Mouse (Mus musculus) intestine, embryonic 14.5 days (tissue): ENCODE data around the gene Upf1. TPM values are rescaled to one million over a fixed set of nuclear protein-coding genes. Genes with fewer than 3 reads are reported as not detected.

Experiments used
- ATAC-seq: fragments of 200-750 bp; cut with Nextera tagmentation; replicated peaks from 2 replicates; pipeline ENCODE4 v1.8.0; 2017; ENCODE audit warnings: low read depth, moderate number of reproducible peaks, moderate TSS enrichment, moderate library complexity; ENCODE audit not compliant: low FRiP score, low TSS enrichment
- DNase-seq: peaks from one replicate; pipeline ENCODE4 v3.0.0-alpha.2; 2018; ENCODE audit warnings: low spot score
- H3K27ac ChIP-seq: fragments of 300-500 bp; sonication (generic); 2 replicates; pipeline ENCODE4 v1.5.1; 2014; ENCODE audit warnings: low read depth, mild to moderate bottlenecking, control low read depth
- H3K27me3 ChIP-seq: fragments of 300-500 bp; sonication (generic); replicated peaks from 2 replicates; pipeline ENCODE4 v1.6.1; 2014; ENCODE audit warnings: low read length, control low read depth; ENCODE audit not compliant: control insufficient read depth, insufficient read depth
- H3K36me3 ChIP-seq: fragments of 300-500 bp; sonication (generic); 2 replicates; pipeline ENCODE4 v1.6.1; 2014; ENCODE audit warnings: low read length, control low read depth; ENCODE audit not compliant: control insufficient read depth, insufficient read depth
- H3K4me1 ChIP-seq: fragments of 300-500 bp; sonication (generic); replicated peaks from 2 replicates; pipeline ENCODE4 v1.6.1; 2014; ENCODE audit warnings: low read length, control low read depth, mixed read lengths; ENCODE audit not compliant: control insufficient read depth, insufficient read depth
- H3K4me2 ChIP-seq: fragments of 300-500 bp; sonication (generic); 2 replicates; pipeline ENCODE4 v1.6.1; 2014; ENCODE audit warnings: low read length
- H3K4me3 ChIP-seq: fragments of 300-500 bp; sonication (generic); 2 replicates; pipeline ENCODE4 v1.5.1; 2014; ENCODE audit warnings: low read depth, low read length, control low read depth, mixed read lengths
- H3K9ac ChIP-seq: fragments of 300-500 bp; sonication (generic); 2 replicates; pipeline ENCODE4 v1.6.1; 2014; ENCODE audit warnings: mild to moderate bottlenecking, low read length
- H3K9me3 ChIP-seq: fragments of 300-500 bp; sonication (generic); 2 replicates; pipeline ENCODE4 v1.6.1; 2016; ENCODE audit warnings: low read length, control low read depth; ENCODE audit not compliant: control insufficient read depth
- WGBS: fragments of 180-500 bp; shearing (Covaris S2); extraction: QIAGEN DNeasy Blood & Tissue Kit; methylation state at CpG from one replicate; pipeline ENCODE4 v1.1.7; 2014; 5-methylcytosine and 5-hydroxymethylcytosine counted together
- polyA plus RNA-seq: library from polyadenylated mRNA; unstranded; fragments of >200 nt; fragmentation: Nextera tagmentation; extraction: Ambion mirVana; gene quantifications from 2 replicates; pipeline ENCODE4 v1.2.1, GENCODE M21; 2014

Gene Upf1
- polyA plus RNA-seq = 16.6 and 19.4 TPM in 2 replicates

DNA sequence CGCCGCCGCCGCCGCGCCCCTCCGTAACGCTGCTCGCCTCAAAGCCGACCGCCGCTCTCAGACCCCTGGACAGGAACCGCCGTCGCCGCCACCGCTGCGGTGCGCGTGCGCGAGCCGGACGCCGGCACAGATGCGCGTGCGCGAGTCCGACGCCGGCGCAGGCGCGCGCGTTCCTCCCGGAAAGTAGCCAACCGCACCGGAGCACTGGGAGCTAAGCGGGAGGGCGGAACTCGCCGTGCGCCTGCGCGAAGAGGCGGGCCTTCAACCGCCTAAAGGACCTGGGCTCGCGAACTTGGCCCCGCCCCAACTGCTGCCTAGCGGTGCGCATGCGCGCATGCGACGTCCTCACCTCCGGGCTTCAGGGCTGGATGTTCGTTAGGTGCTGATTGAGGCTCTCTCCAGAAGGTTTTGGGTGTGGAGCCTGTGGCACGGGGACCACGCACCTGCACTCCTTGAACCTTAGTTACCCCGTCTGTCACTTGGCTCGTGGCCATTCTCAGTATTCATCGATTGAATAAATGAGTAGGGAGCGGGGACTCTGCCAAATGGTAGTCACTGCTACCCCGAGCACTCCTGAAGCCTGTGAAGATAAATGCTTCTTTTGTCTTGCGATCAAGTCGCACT, at the start of gene Upf1:
Upf1 (minus strand) TSS at position 85 of the 624 bp plus-strand sequence.
- WGBS = under 1% methylated on average over 51 of the region's 69 CpGs

DNA sequence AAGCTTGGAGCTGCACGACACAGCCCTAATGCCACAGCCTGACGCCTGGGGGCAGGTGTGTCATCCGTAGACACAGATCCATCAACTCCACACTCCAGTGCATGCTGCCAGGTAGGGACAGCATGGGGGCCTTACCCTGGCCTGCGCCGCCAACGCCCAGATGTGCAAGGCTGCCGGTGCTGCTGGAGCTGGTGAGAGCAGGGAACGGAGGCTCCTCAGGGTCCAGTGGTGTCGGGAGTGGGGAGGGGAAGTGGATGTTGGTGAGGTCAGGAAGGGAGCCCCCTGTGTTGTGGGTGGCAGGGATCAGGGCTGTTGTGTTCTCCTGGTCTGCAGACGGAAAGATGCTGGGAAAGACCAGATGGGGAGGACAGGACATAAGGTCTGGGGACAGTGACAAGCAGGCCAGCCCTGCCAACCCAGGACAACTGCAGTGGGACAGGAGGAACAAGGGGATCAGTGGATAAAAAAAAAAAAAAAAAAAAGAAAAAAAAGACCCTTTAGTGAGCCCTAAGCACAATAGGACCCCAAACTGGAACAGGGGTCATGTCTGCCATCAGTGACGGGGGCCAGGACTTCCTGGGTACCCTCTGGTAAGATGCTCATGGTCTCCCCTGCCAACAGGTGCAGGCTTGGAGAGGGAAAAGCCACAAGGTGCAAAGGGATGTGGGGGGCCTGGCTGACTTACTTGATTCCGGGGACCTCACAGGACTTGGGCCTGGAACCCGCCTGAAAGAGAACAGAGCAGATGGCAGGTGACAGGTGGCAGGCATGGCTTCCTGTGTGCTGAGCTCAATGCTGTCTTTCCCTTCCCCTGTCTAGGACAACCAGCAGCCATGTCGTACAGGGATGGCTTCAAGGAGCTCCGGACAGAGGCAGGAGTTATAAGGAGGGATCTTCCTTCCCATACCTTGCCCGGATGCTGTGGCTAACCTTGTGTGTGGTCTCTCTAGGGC, 44.8 kb upstream of the Upf1 start:
- 82% methylated on average over 16 of the region's 16 CpGs for WGBS
- H3K9me3 ChIP-seq = no peaks in the 10 kb centered on the region
- H3K36me3 ChIP-seq = peaks cover 9% of the 10 kb centered on the region; the same call in 1 of the 2 replicates
- no peaks in the 10 kb centered on the region for H3K4me1 ChIP-seq
- ATAC-seq = no peak
- H3K27ac ChIP-seq = no peak overlapping the region
- H3K27me3 ChIP-seq = no peaks in the 10 kb centered on the region
- no peak overlapping the region for H3K4me3 ChIP-seq
- H3K4me2 ChIP-seq = no peak overlapping the region
- H3K9ac ChIP-seq = no peak overlapping the region
- no peak for DNase-seq

More for the DNA sequence above, at the start of gene Upf1:
- Histone ChIP-seq H3K9ac (peak within 1 kb of the TSS; percentile 96), H3K36me3 (peaks cover 20% of the 10 kb centered on the region), H3K4me3 (peak within 1 kb of the TSS; percentile 99), H3K4me2 (peak within 1 kb of the TSS; percentile 100), H3K4me1 (peaks cover 31% of the 10 kb centered on the region), H3K27me3 (no peaks in the 10 kb centered on the region), H3K9me3 (no peaks in the 10 kb centered on the region), H3K27ac (peak within 1 kb of the TSS; percentile 86)
- peak; percentile 89 for ATAC-seq
- peak; percentile 98 for DNase-seq

DNA sequence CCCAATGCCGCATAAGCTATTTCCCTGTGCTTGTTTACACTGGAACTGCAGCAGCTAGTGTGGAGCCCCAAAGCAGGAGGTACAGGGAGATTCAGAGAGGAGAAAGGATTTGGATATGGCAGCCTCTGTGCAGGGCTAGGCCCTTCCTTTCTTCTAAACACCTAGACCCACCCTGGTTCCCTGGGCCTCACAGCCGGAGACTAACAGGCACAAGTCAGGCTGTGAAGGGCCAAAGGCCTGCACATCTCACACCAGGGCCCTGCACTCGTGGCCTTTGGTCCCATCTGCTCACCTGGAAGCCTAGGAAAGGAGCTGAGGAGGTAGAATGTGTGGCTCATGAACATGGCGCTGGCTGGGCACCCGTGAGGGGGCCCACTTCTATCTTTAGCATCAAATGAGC, 43.1 kb upstream of the Upf1 start:
- Histone ChIP-seq H3K4me3 (no peak overlapping the region), H3K27me3 (no peaks in the 10 kb centered on the region), H3K27ac (no peak overlapping the region), H3K36me3 (peaks cover 21% of the 10 kb centered on the region), H3K4me2 (no peak overlapping the region), H3K9ac (no peak overlapping the region), H3K9me3 (no peaks in the 10 kb centered on the region), H3K4me1 (no peaks in the 10 kb centered on the region)
- DNase-seq (no peak), ATAC-seq (no peak)
- WGBS = 83% methylated on average over 5 of the region's 5 CpGs

DNA sequence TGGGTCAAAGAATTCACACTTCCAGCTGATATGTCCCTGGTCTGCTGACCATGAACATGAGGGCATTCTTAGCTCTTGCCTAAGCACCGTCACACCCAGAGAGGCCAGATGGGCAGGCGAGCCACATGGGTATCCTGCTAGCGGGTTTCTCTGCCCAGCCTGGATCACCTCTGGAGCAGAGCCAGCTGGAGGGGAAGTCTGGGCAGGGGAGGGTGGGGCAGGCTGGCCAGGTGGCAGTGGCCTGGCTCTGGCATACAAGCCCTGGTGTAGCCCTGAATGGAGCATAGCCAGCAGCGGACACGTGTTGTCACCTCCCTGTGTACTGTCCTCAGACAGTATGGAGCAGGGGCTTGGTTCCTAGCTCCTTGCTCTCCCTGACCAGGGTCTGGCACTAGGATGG, 42.6 kb upstream of the Upf1 start:
- Histone ChIP-seq H3K27me3 (no peaks in the 10 kb centered on the region), H3K4me1 (no peaks in the 10 kb centered on the region), H3K9ac (no peak overlapping the region), H3K4me2 (no peak overlapping the region), H3K36me3 (peaks cover 26% of the 10 kb centered on the region), H3K27ac (no peak overlapping the region), H3K4me3 (no peak overlapping the region), H3K9me3 (no peaks in the 10 kb centered on the region)
- 84% methylated on average over 5 of the region's 5 CpGs for WGBS
- ATAC-seq (no peak), DNase-seq (no peak)

DNA sequence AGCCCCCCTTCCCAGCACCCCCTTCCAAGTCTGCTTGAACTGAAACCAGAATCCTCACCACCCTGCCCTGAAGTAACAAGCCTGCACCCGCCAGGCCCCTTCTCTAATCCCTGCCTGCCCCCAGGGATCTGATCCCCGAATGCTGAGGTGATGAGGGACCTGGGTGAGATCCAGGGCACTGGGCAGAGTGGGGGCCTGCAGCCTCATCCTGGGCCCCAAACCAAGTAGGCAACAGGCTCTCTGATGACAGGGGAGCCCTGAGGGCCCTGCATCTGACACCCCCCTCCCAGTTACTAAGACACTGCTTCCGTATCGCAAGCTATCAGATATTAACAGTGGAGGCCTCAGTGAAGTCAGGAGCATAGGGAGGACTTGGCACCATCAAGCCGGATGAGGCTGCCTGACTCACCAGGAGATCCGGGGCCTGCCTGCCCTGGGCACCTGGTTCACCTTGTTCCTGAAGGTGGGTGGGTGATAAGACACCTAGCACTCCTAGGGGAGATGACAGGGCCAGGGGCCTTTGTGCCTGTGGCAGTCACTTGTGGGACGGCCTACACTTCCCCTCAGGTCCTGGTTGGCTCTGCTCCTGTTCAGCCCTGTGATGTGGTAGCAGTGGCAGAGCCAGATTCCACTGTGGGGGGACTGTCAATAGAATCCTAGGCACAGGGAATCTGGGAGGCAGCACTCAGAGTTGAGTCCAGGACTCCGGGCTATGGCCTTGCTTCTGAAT, 41.4 kb upstream of the Upf1 start:
- H3K9me3 ChIP-seq = no peaks in the 10 kb centered on the region
- H3K27me3 ChIP-seq = no peaks in the 10 kb centered on the region
- no peak for ATAC-seq
- H3K4me2 ChIP-seq = no peak overlapping the region
- peaks cover 27% of the 10 kb centered on the region for H3K36me3 ChIP-seq
- no peaks in the 10 kb centered on the region for H3K4me1 ChIP-seq
- DNase-seq = no peak
- H3K4me3 ChIP-seq = no peak overlapping the region
- 90% methylated on average over 8 of the region's 8 CpGs for WGBS
- no peak overlapping the region for H3K9ac ChIP-seq
- H3K27ac ChIP-seq = no peak overlapping the region

DNA sequence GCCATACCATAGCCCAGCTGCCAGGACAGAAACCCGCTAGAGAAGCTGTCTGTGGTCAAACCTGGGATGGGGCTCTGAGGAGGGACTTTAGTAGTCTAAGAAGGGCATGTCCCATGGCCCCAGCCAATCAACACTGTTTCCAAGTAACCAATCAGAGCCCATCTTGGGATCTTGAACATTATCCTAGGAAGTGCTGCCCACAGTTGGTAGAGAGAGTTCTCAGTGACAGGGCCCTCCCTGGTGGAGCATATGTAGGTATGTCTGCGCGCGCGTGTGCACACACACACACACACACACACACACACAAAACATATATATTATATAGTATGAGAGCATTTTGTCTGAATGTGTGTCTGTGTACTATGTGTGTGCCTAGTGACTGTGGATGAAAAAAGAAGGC, 40.0 kb upstream of the Upf1 start:
- ATAC-seq = no peak; the same call in 1 of the 2 replicates
- 84% methylated on average over 5 of the region's 5 CpGs for WGBS

DNA sequence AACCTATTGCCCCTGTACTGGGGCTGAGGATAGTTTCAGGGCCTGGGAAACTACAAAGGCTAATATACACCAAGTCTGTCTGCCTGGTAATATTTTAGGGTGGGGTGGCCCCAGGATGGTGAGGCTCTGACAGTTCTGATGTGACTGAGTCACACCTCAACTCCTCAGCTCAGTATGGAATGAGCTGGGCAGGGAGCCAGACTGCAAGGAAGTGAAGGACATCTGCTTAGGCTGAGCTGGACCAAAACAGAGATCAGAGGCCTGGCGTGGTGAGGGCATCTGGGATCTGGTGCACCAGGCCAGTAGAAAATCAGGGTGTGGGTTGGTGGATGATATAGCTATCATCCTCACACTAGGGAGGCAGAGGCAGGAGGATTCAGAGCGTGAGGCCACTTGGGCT, 36.6 kb upstream of the Upf1 start:
- no peak for ATAC-seq
- WGBS = 85% methylated on average over 2 of the region's 2 CpGs
- no peak overlapping the region for H3K9ac ChIP-seq
- DNase-seq = no peak
- H3K36me3 ChIP-seq = peaks cover 45% of the 10 kb centered on the region
- H3K9me3 ChIP-seq = no peaks in the 10 kb centered on the region
- no peak overlapping the region for H3K27ac ChIP-seq
- no peak overlapping the region for H3K4me3 ChIP-seq
- H3K4me2 ChIP-seq = no peak overlapping the region
- H3K27me3 ChIP-seq = no peaks in the 10 kb centered on the region
- no peaks in the 10 kb centered on the region for H3K4me1 ChIP-seq

More for the DNA sequence above, 40.0 kb upstream of the Upf1 start:
- H3K4me3 ChIP-seq = no peak overlapping the region
- no peaks in the 10 kb centered on the region for H3K4me1 ChIP-seq
- no peaks in the 10 kb centered on the region for H3K27me3 ChIP-seq
- H3K9me3 ChIP-seq = no peaks in the 10 kb centered on the region
- peaks cover 27% of the 10 kb centered on the region for H3K36me3 ChIP-seq
- H3K27ac ChIP-seq = no peak overlapping the region
- H3K4me2 ChIP-seq = no peak overlapping the region
- no peak overlapping the region for H3K9ac ChIP-seq
- no peak for DNase-seq

DNA sequence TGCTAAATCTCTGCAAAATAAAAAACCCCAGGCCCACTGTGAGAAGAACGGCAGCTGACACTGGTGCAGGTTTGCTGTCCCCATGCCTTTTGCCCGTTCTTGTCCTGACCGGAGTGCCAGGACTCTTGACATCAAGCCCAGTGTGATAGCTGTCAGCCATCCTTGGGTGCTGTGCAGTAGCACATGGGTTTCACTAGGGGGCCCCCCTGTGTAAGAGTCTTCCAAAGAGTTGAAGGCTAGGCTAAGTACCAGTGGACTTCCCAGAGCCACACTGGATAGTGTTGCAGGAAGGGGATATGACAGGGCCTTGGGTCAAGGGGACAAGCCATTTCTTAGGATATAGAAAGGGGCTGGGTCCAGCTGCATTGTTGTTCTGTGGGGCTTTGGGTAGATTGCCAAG, 30.2 kb upstream of the Upf1 start:
- Histone ChIP-seq H3K27ac (no peak overlapping the region), H3K4me3 (no peak overlapping the region), H3K9ac (no peak overlapping the region), H3K4me2 (no peak overlapping the region), H3K36me3 (peaks cover 26% of the 10 kb centered on the region), H3K27me3 (peaks cover 8% of the 10 kb centered on the region), H3K4me1 (no peaks in the 10 kb centered on the region), H3K9me3 (no peaks in the 10 kb centered on the region)
- DNase-seq = peak; percentile 77
- WGBS = 52% methylated on average over 3 of the region's 3 CpGs
- peak; percentile 59 for ATAC-seq
